Mouse (Mus musculus): ENCODE data around the gene Nav3. TPM values are rescaled to one million over a fixed set of nuclear protein-coding genes. Genes with fewer than 3 reads are reported as not detected.

Gene Nav3
- polyA plus RNA-seq, 1 experiment: not detected

DNA sequence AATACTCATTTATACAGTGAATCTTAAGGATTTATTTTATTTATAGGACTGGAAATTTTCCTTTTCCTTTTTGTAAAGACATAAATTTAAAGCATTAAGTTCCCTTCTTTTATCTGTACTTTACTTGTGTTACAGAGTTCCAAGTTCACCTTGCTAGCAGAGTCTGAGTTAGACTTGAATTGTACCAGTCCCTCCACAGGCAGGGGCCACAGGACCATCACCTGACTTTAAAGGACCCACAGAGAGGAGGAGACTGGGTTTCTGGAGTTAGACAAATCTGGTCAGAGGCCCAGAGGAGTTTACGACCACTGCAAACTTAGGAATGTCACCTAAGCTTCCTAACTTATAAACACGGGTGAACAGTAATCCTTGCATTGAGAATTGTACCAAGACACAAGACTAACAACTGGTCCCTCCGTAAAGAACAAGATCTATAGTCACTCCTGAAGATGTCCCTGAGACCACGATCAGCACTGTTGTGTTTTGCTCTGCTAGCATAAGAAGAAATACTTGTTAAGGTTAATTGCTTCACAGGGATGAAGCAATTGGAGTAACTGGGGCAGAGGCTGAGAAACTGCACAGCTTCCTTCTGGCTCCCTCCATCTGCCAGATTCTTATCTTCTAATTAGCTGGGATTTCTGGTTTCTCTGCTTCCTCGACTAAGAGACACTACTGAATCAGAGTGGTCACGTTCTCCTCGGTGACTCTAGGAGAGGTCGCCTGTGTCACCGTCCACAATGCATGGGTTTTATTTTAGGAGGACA, 550.2 kb downstream of the Nav3 start:
- H3K27ac ChIP-seq (ENCODE audit: insufficient read depth, low read depth, low read length): no peak overlapping the region

GRCm38 (mm10) chr10:109904841-109905240, 551.2 kb downstream of the Nav3 start:
- no peak overlapping the region for H3K4me3 ChIP-seq (ENCODE audit: insufficient read depth, low read length)
- H3K27ac ChIP-seq (ENCODE audit: insufficient read depth, low read depth, low read length): no peak overlapping the region
- no peak for TF ChIP-seq POLR2A (IDR thresholded peaks at IDR 0.05; ENCODE audit: borderline replicate concordance, low read depth, low read length)
- no peaks in the 10 kb centered on the region for H3K4me1 ChIP-seq (ENCODE audit: control insufficient read depth, insufficient read depth, low read length)

More for the DNA sequence above, 550.2 kb downstream of the Nav3 start:
- no peak overlapping the region for H3K4me3 ChIP-seq (ENCODE audit: insufficient read depth, low read length)
- no peaks in the 10 kb centered on the region for H3K4me1 ChIP-seq (ENCODE audit: control insufficient read depth, insufficient read depth, low read length)
- TF ChIP-seq CTCF (IDR thresholded peaks at IDR 0.05; ENCODE audit: low read depth, low read length): no peak
- TF ChIP-seq POLR2A (IDR thresholded peaks at IDR 0.05; ENCODE audit: borderline replicate concordance, low read depth, low read length): no peak

- no peak for TF ChIP-seq CTCF (IDR thresholded peaks at IDR 0.05; ENCODE audit: low read depth, low read length)
- TF ChIP-seq POLR2A (IDR thresholded peaks at IDR 0.05; ENCODE audit: borderline replicate concordance, low read depth, low read length): no peak
- no peak overlapping the region for H3K4me3 ChIP-seq (ENCODE audit: insufficient read depth, low read length)
- no peaks in the 10 kb centered on the region for H3K4me1 ChIP-seq (ENCODE audit: control insufficient read depth, insufficient read depth, low read length)
- no peak overlapping the region for H3K27ac ChIP-seq (ENCODE audit: insufficient read depth, low read depth, low read length)
Observed at GRCm38 (mm10) chr10:109903701-109904555, 552.1 kb downstream of the Nav3 start.

DNA sequence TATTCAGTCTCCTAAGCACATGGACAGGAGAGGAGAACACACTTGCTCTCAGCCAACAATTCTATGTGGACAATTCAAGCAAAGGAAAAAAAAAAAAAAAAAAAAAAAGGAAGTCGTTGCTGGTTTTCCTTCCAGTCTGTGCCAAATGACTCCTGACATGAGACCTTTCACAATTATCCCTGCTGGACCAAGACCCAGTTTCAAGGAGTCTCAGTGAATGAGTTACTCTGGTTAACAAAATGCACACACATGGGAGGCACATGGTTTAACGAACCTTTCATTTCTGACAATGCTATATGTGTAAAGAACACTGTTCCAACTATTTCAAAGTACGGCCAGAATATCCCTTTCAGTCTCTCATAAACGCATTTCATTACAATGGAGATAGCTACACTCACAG, 552.8 kb downstream of the Nav3 start:
- Histone ChIP-seq H3K4me1 (ENCODE audit: control insufficient read depth, insufficient read depth, low read length) (no peaks in the 10 kb centered on the region), H3K27ac (ENCODE audit: insufficient read depth, low read depth, low read length) (no peak overlapping the region), H3K4me3 (ENCODE audit: insufficient read depth, low read length) (no peak overlapping the region)
- TF ChIP-seq POLR2A (IDR thresholded peaks at IDR 0.05; ENCODE audit: borderline replicate concordance, low read depth, low read length) (no peak), CTCF (IDR thresholded peaks at IDR 0.05; ENCODE audit: low read depth, low read length) (no peak)

DNA sequence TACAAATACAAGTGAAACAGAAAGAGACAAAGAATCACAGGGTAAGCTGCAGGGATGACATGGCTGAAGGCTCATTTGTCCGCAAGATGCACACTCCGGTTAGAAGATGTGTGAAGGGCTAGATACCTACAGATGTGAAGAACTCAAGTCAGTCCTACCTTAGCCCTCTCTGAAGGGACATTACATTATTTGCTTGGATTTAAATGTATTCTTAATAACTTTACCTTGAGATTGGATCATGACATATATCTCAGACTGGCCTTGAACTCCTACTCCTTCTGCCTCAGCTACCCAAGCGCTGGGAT, 566.9 kb downstream of the Nav3 start:
- Histone ChIP-seq H3K4me3 (ENCODE audit: insufficient read depth, low read length) (no peak overlapping the region), H3K27ac (ENCODE audit: insufficient read depth, low read depth, low read length) (no peak overlapping the region), H3K4me1 (ENCODE audit: control insufficient read depth, insufficient read depth, low read length) (no peaks in the 10 kb centered on the region)
- TF ChIP-seq POLR2A (IDR thresholded peaks at IDR 0.05; ENCODE audit: borderline replicate concordance, low read depth, low read length): no peak
- TF ChIP-seq CTCF (IDR thresholded peaks at IDR 0.05; ENCODE audit: low read depth, low read length): no peak

- no peaks in the 10 kb centered on the region for H3K4me1 ChIP-seq (ENCODE audit: control insufficient read depth, insufficient read depth, low read length)
- no peak for TF ChIP-seq POLR2A (IDR thresholded peaks at IDR 0.05; ENCODE audit: borderline replicate concordance, low read depth, low read length)
- TF ChIP-seq CTCF (IDR thresholded peaks at IDR 0.05; ENCODE audit: low read depth, low read length): no peak
- H3K27ac ChIP-seq (ENCODE audit: insufficient read depth, low read depth, low read length): no peak overlapping the region
- no peak overlapping the region for H3K4me3 ChIP-seq (ENCODE audit: insufficient read depth, low read length)
Observed at GRCm38 (mm10) chr10:109888355-109889170, 567.4 kb downstream of the Nav3 start.

- no peak overlapping the region for H3K27ac ChIP-seq (ENCODE audit: insufficient read depth, low read depth, low read length)
- TF ChIP-seq CTCF (IDR thresholded peaks at IDR 0.05; ENCODE audit: low read depth, low read length): no peak
- no peak for TF ChIP-seq POLR2A (IDR thresholded peaks at IDR 0.05; ENCODE audit: borderline replicate concordance, low read depth, low read length)
- no peaks in the 10 kb centered on the region for H3K4me1 ChIP-seq (ENCODE audit: control insufficient read depth, insufficient read depth, low read length)
- H3K4me3 ChIP-seq (ENCODE audit: insufficient read depth, low read length): no peak overlapping the region
Observed at GRCm38 (mm10) chr10:109887160-109887559, 568.8 kb downstream of the Nav3 start.

DNA sequence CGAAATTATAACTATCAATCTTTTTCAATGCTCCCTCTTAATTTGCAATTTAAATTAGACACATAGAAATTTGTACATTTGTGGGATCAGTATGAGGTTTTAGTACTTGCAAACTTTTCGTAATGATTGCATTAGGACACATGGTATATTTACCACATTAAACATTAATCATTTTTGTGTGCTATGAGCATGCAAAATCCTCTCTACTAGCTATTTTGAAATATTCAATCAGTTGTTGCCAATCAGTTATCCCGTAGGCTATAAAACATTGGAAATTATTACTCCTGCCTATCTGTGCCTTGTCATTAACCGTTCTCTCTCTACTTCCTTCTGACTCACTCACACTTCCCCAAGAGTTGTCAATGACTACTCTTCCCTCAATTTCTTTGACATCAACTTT, 579.9 kb downstream of the Nav3 start:
- Histone ChIP-seq H3K4me3 (ENCODE audit: insufficient read depth, low read length) (no peak overlapping the region), H3K4me1 (ENCODE audit: control insufficient read depth, insufficient read depth, low read length) (no peaks in the 10 kb centered on the region), H3K27ac (ENCODE audit: insufficient read depth, low read depth, low read length) (no peak overlapping the region)
- no peak for TF ChIP-seq POLR2A (IDR thresholded peaks at IDR 0.05; ENCODE audit: borderline replicate concordance, low read depth, low read length)
- TF ChIP-seq CTCF (IDR thresholded peaks at IDR 0.05; ENCODE audit: low read depth, low read length): no peak

- TF ChIP-seq CTCF (IDR thresholded peaks at IDR 0.05; ENCODE audit: low read depth, low read length) (no peak), POLR2A (IDR thresholded peaks at IDR 0.05; ENCODE audit: borderline replicate concordance, low read depth, low read length) (no peak)
- Histone ChIP-seq H3K4me3 (ENCODE audit: insufficient read depth, low read length) (no peak overlapping the region), H3K4me1 (ENCODE audit: control insufficient read depth, insufficient read depth, low read length) (no peaks in the 10 kb centered on the region), H3K27ac (ENCODE audit: insufficient read depth, low read depth, low read length) (no peak overlapping the region)
Observed at GRCm38 (mm10) chr10:109875312-109875830, 580.6 kb downstream of the Nav3 start.
